In genomic region chr11:87504690-87505214, GRCm38 (mm10) we compare ENCODE assay signal across 10 mouse cellular contexts.
DNase-seq lines count a peak whose midpoint lies in the region; ATAC-seq and TF ChIP-seq lines count a peak whose summit lies in the region.
"Had no signal": no experiment of that assay in that cellular context is flagged by ENCODE, and none has a peak within 500 bp of the region (broad histone marks: within the 10 kb centered on the region; RNA-seq: fewer than 3 reads in every experiment).

No protein-coding gene starts in this region.

- no peak for DNase-seq in gastrocnemius, adult 2 months
- DNase-seq in gastrocnemius, postnatal 10 days, result no peak
- DNase-seq in lung, postnatal 10 days, result peak; percentile 11
- DNase-seq in lung, adult 2 months, result no peak
- DNase-seq in splenic B cell, adult 2 months (ENCODE audit: low read depth, low spot score), result peak; percentile 67
- DNase-seq in adrenal gland, postnatal 36 days, result no peak
- DNase-seq in right cerebral cortex, postnatal 4 days, result no peak
- DNase-seq: cerebellum, postnatal 25 days had no signal

- TF ChIP-seq CTCF in gastrocnemius, adult 2 months (IDR thresholded peaks at IDR 0.05), result peak; percentile 77
- no peak for TF ChIP-seq CTCF in lung, adult 2 months (IDR thresholded peaks at IDR 0.05; ENCODE audit: insufficient read depth, low read length)

- H3K27me3 ChIP-seq in splenic B cell, adult 2 months (ENCODE audit: control insufficient read depth, insufficient read depth, low read length, poor library complexity, severe bottlenecking), result no peaks in the 10 kb centered on the region

- no peaks in the 10 kb centered on the region for H3K36me3 ChIP-seq in splenic B cell, adult 2 months (ENCODE audit: control insufficient read depth, insufficient read depth, low read length, poor library complexity, severe bottlenecking)

- intact Hi-C loops in gastrocnemius, adult 2 months (cut with DNase I), result loop anchor here (2.0 to 5.0 kb wide), 2 partner anchors 77 to 290 kb away; no protein-coding TSS in a partner anchor

- H3K27ac ChIP-seq in gastrocnemius, adult 2 months, result no peak overlapping the region
- H3K27ac ChIP-seq: macrophage had no signal

- ATAC-seq in common myeloid progenitor, adult 5-6 weeks (replicated peaks; ENCODE audit: low read depth, poor library complexity, severe bottlenecking), result 0 out of 2 replicates have a peak, but pooled peaks have one; percentile 29

- 41% methylated on average over 5 of the region's 5 CpGs for WGBS in lung, adult 2 months

- no peak overlapping the region for H3K4me3 ChIP-seq in gastrocnemius, adult 2 months
- no peak overlapping the region for H3K4me3 ChIP-seq in lung, adult 2 months (replicated peaks; ENCODE audit: extremely low read depth, low read depth, low read length)

- no peak for TF ChIP-seq POLR2A in lung, adult 2 months (IDR thresholded peaks at IDR 0.05; ENCODE audit: borderline replicate concordance, extremely low read depth, low read depth, low read length)

- H3K4me1 ChIP-seq in lung, adult 2 months (ENCODE audit: control insufficient read depth, insufficient read depth, low read length), result no peaks in the 10 kb centered on the region

Comparison
In these comparisons a context has a peak if more than half of its experiments do, and no peak if none do; other contexts are left out.
1. DNase-seq: peak in lung, postnatal 10 days (single experiment) and splenic B cell, adult 2 months (single experiment); none in gastrocnemius, adult 2 months (single experiment), gastrocnemius, postnatal 10 days (single experiment), lung, adult 2 months (single experiment), adrenal gland, postnatal 36 days (0 of 2) and right cerebral cortex, postnatal 4 days (single experiment).